Mouse (Mus musculus): ENCODE results near the gene Bicra. TPM values are rescaled to one million over a fixed set of nuclear protein-coding genes. Genes with fewer than 3 reads are reported as not detected.

The Bicra gene
- polyA plus RNA-seq, 1 experiment from 2014 or later: 2.3 TPM

GRCm38 (mm10) chr7:15930543-15930942 is 117.2 kb downstream of the Bicra start:
- H3K4me1 ChIP-seq (ENCODE audit: insufficient read depth, low read depth, low read length): no peaks in the 10 kb centered on the region
- DNase-seq (ENCODE audit: low spot score) (no peak), ATAC-seq (no peak)
- TF ChIP-seq EP300 (IDR thresholded peaks at IDR 0.05) (no peak), CTCF (IDR thresholded peaks at IDR 0.05) (peak; percentile 42)
- no peaks in the 10 kb centered on the region for H3K9me3 ChIP-seq (ENCODE audit: low read length)
- H3K36me3 ChIP-seq (ENCODE audit: insufficient read depth, low read length): no peaks in the 10 kb centered on the region
- H3K27me3 ChIP-seq (replicated peaks; ENCODE audit: insufficient read depth, low read length): no peaks in the 10 kb centered on the region
- H3K9ac ChIP-seq (replicated peaks; ENCODE audit: low read depth): no peak overlapping the region
- 58% methylated on average over 2 of the region's 2 CpGs for whole genome bisulfite sequencing
- no peak overlapping the region for H3K4me3 ChIP-seq (ENCODE audit: low read depth, low read length)
- H3K4me2 ChIP-seq (replicated peaks; ENCODE audit: low read depth, low read length): no peak overlapping the region
- H3K27ac ChIP-seq (ENCODE audit: low read length): no peak overlapping the region

GRCm38 (mm10) chr7:15929910-15930309 is 117.8 kb downstream of the Bicra start:
- no peak overlapping the region for H3K4me3 ChIP-seq (ENCODE audit: low read depth, low read length)
- no peak overlapping the region for H3K27ac ChIP-seq (ENCODE audit: low read length)
- H3K9ac ChIP-seq (replicated peaks; ENCODE audit: low read depth): no peak overlapping the region
- no peaks in the 10 kb centered on the region for H3K9me3 ChIP-seq (ENCODE audit: low read length)
- DNase-seq (ENCODE audit: low spot score): peak; percentile 77
- H3K27me3 ChIP-seq (replicated peaks; ENCODE audit: insufficient read depth, low read length): no peaks in the 10 kb centered on the region
- H3K4me2 ChIP-seq (replicated peaks; ENCODE audit: low read depth, low read length): no peak overlapping the region
- TF ChIP-seq EP300 (IDR thresholded peaks at IDR 0.05): no peak
- peak; percentile 88 for TF ChIP-seq CTCF (IDR thresholded peaks at IDR 0.05)
- no peaks in the 10 kb centered on the region for H3K36me3 ChIP-seq (ENCODE audit: insufficient read depth, low read length)
- ATAC-seq: peak; percentile 82
- no peaks in the 10 kb centered on the region for H3K4me1 ChIP-seq (ENCODE audit: insufficient read depth, low read depth, low read length)
- 19% methylated on average over 4 of the region's 4 CpGs for WGBS

GRCm38 (mm10) chr7:15922220-15922773 is 125.4 kb downstream of the Bicra start, which contains the start of gene Selenow:
TSS of gene Selenow (minus strand) at chr7:15922402.
- Histone ChIP-seq H3K9ac (replicated peaks; ENCODE audit: low read depth) (peak within 1 kb of the TSS; percentile 84), H3K4me3 (ENCODE audit: low read depth, low read length) (peak within 1 kb of the TSS; percentile 72), H3K27me3 (replicated peaks; ENCODE audit: insufficient read depth, low read length) (no peaks in the 10 kb centered on the region), H3K4me1 (ENCODE audit: insufficient read depth, low read depth, low read length) (peaks cover 17% of the 10 kb centered on the region), H3K27ac (ENCODE audit: low read length) (peak within 1 kb of the TSS; percentile 88), H3K36me3 (ENCODE audit: insufficient read depth, low read length) (peaks cover 10% of the 10 kb centered on the region; the same call in 1 of the 2 replicates), H3K4me2 (replicated peaks; ENCODE audit: low read depth, low read length) (peak within 1 kb of the TSS; percentile 75), H3K9me3 (ENCODE audit: low read length) (no peaks in the 10 kb centered on the region)
- 1% methylated on average over 33 of the region's 33 CpGs for WGBS
- peak; percentile 97 for DNase-seq (ENCODE audit: low spot score)
- TF ChIP-seq CTCF (IDR thresholded peaks at IDR 0.05): no peak
- TF ChIP-seq EP300 (IDR thresholded peaks at IDR 0.05): 0 out of 2 replicates have a peak, but pooled peaks have one; percentile 3
- ATAC-seq: peak; percentile 98

- 0% methylated on average over 10 of the region's 10 CpGs for WGBS
- peak; percentile 72 for DNase-seq (ENCODE audit: low spot score)
Measured at GRCm38 (mm10) chr7:15921796-15922195, 125.9 kb downstream of the Bicra start.

More at GRCm38 (mm10) chr7:15921796-15922195, 125.9 kb downstream of the Bicra start:
- Histone ChIP-seq H3K9ac (replicated peaks; ENCODE audit: low read depth) (peak overlapping the region; percentile 84), H3K9me3 (ENCODE audit: low read length) (no peaks in the 10 kb centered on the region), H3K27me3 (replicated peaks; ENCODE audit: insufficient read depth, low read length) (no peaks in the 10 kb centered on the region), H3K4me2 (replicated peaks; ENCODE audit: low read depth, low read length) (peak overlapping the region; percentile 75), H3K4me1 (ENCODE audit: insufficient read depth, low read depth, low read length) (peaks cover 17% of the 10 kb centered on the region), H3K27ac (ENCODE audit: low read length) (peak overlapping the region; percentile 88), H3K36me3 (ENCODE audit: insufficient read depth, low read length) (peaks cover 10% of the 10 kb centered on the region; the same call in 1 of the 2 replicates), H3K4me3 (ENCODE audit: low read depth, low read length) (peak overlapping the region; percentile 72)
- peak; percentile 62 for ATAC-seq
- TF ChIP-seq EP300 (IDR thresholded peaks at IDR 0.05) (peak; percentile 13; the same call in 1 of the 2 replicates), CTCF (IDR thresholded peaks at IDR 0.05) (no peak)

Other genes with a start within 250 kb of the Bicra start
- gene Obox6, start 208.2 kb downstream of the Bicra start, polyA plus RNA-seq (2015; fragmentation: Nextera tagmentation; extraction: Ambion mirVana): not detected in 2 replicates
- gene Crx, start 168.0 kb downstream of the Bicra start, polyA plus RNA-seq (2015; fragmentation: Nextera tagmentation; extraction: Ambion mirVana): not detected in 2 replicates
- gene Crxos, start 165.3 kb downstream of the Bicra start, polyA plus RNA-seq (2015; fragmentation: Nextera tagmentation; extraction: Ambion mirVana): not detected in 2 replicates
- gene Selenow, start 125.5 kb downstream of the Bicra start, polyA plus RNA-seq (2015; fragmentation: Nextera tagmentation; extraction: Ambion mirVana): 552 and 558 TPM in 2 replicates
- 196 and 204 TPM in 2 replicates for gene Nop53, start 101.8 kb downstream of the Bicra start, polyA plus RNA-seq (2015; fragmentation: Nextera tagmentation; extraction: Ambion mirVana)
- 92.2 and 113 TPM in 2 replicates for gene Ehd2, start 80.4 kb downstream of the Bicra start, polyA plus RNA-seq (2015; fragmentation: Nextera tagmentation; extraction: Ambion mirVana)
- not detected in 2 replicates for gene Zfp541, start 13.9 kb upstream of the Bicra start, polyA plus RNA-seq (2015; fragmentation: Nextera tagmentation; extraction: Ambion mirVana)
- gene Napa, start 50.5 kb upstream of the Bicra start, polyA plus RNA-seq (2015; fragmentation: Nextera tagmentation; extraction: Ambion mirVana): 154 TPM in 2 replicates
- gene Kptn, start 72.0 kb upstream of the Bicra start, polyA plus RNA-seq (2015; fragmentation: Nextera tagmentation; extraction: Ambion mirVana): 14.2 and 15.0 TPM in 2 replicates
- gene Slc8a2, start 81.9 kb upstream of the Bicra start, polyA plus RNA-seq (2015; fragmentation: Nextera tagmentation; extraction: Ambion mirVana): 0.04 and 0.05 TPM in 2 replicates
- gene Meis3, start 127.2 kb upstream of the Bicra start, polyA plus RNA-seq (2015; fragmentation: Nextera tagmentation; extraction: Ambion mirVana): 12.3 and 12.7 TPM in 2 replicates
- gene Dhx34, start 174.1 kb upstream of the Bicra start, polyA plus RNA-seq (2015; fragmentation: Nextera tagmentation; extraction: Ambion mirVana): 7.8 and 8.5 TPM in 2 replicates
- gene C5ar2, start 196.2 kb upstream of the Bicra start, polyA plus RNA-seq (2015; fragmentation: Nextera tagmentation; extraction: Ambion mirVana): 0.94 and 1.1 TPM in 2 replicates
- gene C5ar1, start 211.6 kb upstream of the Bicra start, polyA plus RNA-seq (2015; fragmentation: Nextera tagmentation; extraction: Ambion mirVana): 11.8 and 13.3 TPM in 2 replicates
- 18.9 and 20.1 TPM in 2 replicates for gene Inafm1, start 225.7 kb upstream of the Bicra start, polyA plus RNA-seq (2015; fragmentation: Nextera tagmentation; extraction: Ambion mirVana)
- gene Ccdc9, start 238.9 kb upstream of the Bicra start, polyA plus RNA-seq (2015; fragmentation: Nextera tagmentation; extraction: Ambion mirVana): 15.9 and 18.3 TPM in 2 replicates